Mouse (Mus musculus) bone marrow, adult 2 months (tissue): ENCODE data around the gene Npc1l1.

ENCODE experiments used
- CTCF ChIP-seq: fragments of 200-500 bp; IDR thresholded peaks from 2 replicates; pipeline ENCODE4 v1.5.1; 2011; ENCODE audit warnings: low read length, control low read depth; ENCODE audit not compliant: control insufficient read depth, insufficient read depth
- POLR2A ChIP-seq: fragments of 200-500 bp; IDR thresholded peaks from 2 replicates; pipeline ENCODE4 v1.6.1; 2011; ENCODE audit warnings: low read depth, mild to moderate bottlenecking, control low read depth, low read length, borderline replicate concordance; ENCODE audit not compliant: control insufficient read depth

DNA sequence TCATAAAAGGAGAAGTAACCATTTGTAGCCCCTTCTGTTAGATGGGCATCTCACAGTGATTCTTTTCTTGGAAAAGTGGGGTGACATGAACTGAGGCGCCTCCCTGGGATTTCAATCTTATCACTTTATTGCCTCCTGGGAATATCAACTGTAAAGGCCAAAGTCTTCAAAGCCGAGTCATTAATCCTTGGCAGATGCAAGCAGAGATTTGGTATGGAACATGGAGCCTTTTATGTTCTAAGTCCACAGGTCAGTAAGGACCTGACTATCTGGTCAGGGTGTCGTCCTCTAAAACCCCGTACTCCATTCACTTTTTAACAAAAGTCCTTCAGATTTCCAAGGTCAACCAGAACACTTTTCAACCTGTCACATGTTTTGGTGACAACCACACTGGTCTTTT, 22.9 kb upstream of the Npc1l1 start:
- no peak for TF ChIP-seq CTCF
- TF ChIP-seq POLR2A = no peak
